9 mouse cellular contexts compared by ENCODE assay signal in genomic region chr2:158733914-158734313, GRCm38 (mm10). TPM values are rescaled to one million over a fixed set of nuclear protein-coding genes. Genes with fewer than 3 reads are reported as not detected.
DNase-seq lines count a peak whose midpoint lies in the region; ATAC-seq and TF ChIP-seq lines count a peak whose summit lies in the region.
"Had no signal": no experiment of that assay in that cellular context is flagged by ENCODE, and none has a peak within 500 bp of the region (broad histone marks: within the 10 kb centered on the region; RNA-seq: fewer than 3 reads in every experiment).

No protein-coding gene starts in this region.

- WGBS in heart, postnatal 0 days: 62% methylated on average over 6 of the region's 6 CpGs

- no peak overlapping the region for H3K4me2 ChIP-seq in heart, postnatal 0 days (ENCODE audit: low read depth, low read length)

- no peaks in the 10 kb centered on the region for H3K9me3 ChIP-seq in heart, postnatal 0 days (replicated peaks; ENCODE audit: control insufficient read depth, low read length)

- TF ChIP-seq EP300 in heart, postnatal 0 days (IDR thresholded peaks at IDR 0.05; ENCODE audit: low read depth): no peak

- no peaks in the 10 kb centered on the region for H3K36me3 ChIP-seq in heart, postnatal 0 days (replicated peaks; ENCODE audit: control insufficient read depth, insufficient read depth, low read length)

- peak overlapping the region; percentile 81 for H3K27ac ChIP-seq in left cerebral cortex, adult 2 months
- peak overlapping the region; percentile 53 for H3K27ac ChIP-seq in heart, postnatal 0 days (ENCODE audit: low read depth)

- H3K27me3 ChIP-seq in heart, postnatal 0 days (ENCODE audit: control insufficient read depth, insufficient read depth, low read length): no peaks in the 10 kb centered on the region

- H3K4me1 ChIP-seq in heart, postnatal 0 days (ENCODE audit: control insufficient read depth, insufficient read depth): 0 out of 2 replicates have a peak, but pooled peaks cover 4% of the 10 kb centered on the region

- no peak overlapping the region for H3K4me3 ChIP-seq in left cerebral cortex, adult 2 months
- H3K4me3 ChIP-seq in heart, postnatal 0 days (ENCODE audit: low read depth, low read length): no peak overlapping the region
- H3K4me3 ChIP-seq: myocyte had no signal

- no peak overlapping the region; the same call in 1 of the 2 replicates for H3K9ac ChIP-seq in heart, postnatal 0 days (replicated peaks; ENCODE audit: low read depth, low read length)

- no peak for DNase-seq in left cerebral cortex, adult 2 months (ENCODE audit: extremely low spot score in 1 of 2, low spot score in 2 of 2)
- no peak for DNase-seq in left cerebral cortex, adult 8-10 months (ENCODE audit: low spot score in 2 of 2)
- DNase-seq in heart, postnatal 0 days (ENCODE audit: low spot score): no peak
- peak; percentile 33 to 46 for DNase-seq in lung, postnatal 4 days
- peak; percentile 80 for DNase-seq in thymus, postnatal 14 days
- no peak for DNase-seq in cerebellum, postnatal 36 days
- no peak for DNase-seq in left cerebral cortex, adult 11 months (ENCODE audit: low spot score)
- no peak for DNase-seq in right cerebral cortex, postnatal 10 days (ENCODE audit: low spot score in 2 of 2)

- no peak for TF ChIP-seq CTCF in left cerebral cortex, adult 2 months (IDR thresholded peaks at IDR 0.05)
- TF ChIP-seq CTCF in heart, postnatal 0 days (IDR thresholded peaks at IDR 0.05; ENCODE audit: low read depth): no peak

- intact Hi-C loops in left cerebral cortex, adult 2 months (cut with DNase I): loop anchor here (2.0 kb wide), 1 partner anchor 45 kb away; no protein-coding TSS in a partner anchor

- ATAC-seq in heart, postnatal 0 days (ENCODE audit: insufficient read depth, low read depth): 0 out of 2 replicates have a peak, but pooled peaks have one; percentile 11

RNA-seq across cellular contexts. Expression of gene Fam83d, which starts 34.0 kb away (rescaled TPM):
- total RNA-seq in left cerebral cortex, adult 2 months (2021): 1 to 10 TPM; 1.2 to 1.6 TPM
- total RNA-seq in left cerebral cortex, adult 8-10 months (2022): 1 to 10 TPM; 1.2 to 2.5 (median 1.3) TPM
- total RNA-seq in heart, postnatal 0 days (2014; rRNA removed; ENCODE audit: low replicate concordance): 37.7 and 75.5 TPM in 2 replicates
- 18.6 and 19.3 TPM in 2 replicates for polyA plus RNA-seq in heart, postnatal 0 days (2015; fragmentation: Nextera tagmentation; extraction: Ambion mirVana)

Comparison
In these comparisons a context has a peak if more than half of its experiments do, and no peak if none do; other contexts are left out.
1. DNase-seq: peak in lung, postnatal 4 days (2 of 2) and thymus, postnatal 14 days (single experiment); none in left cerebral cortex, adult 2 months (0 of 2), left cerebral cortex, adult 8-10 months (0 of 2), heart, postnatal 0 days (single experiment), cerebellum, postnatal 36 days (0 of 2), left cerebral cortex, adult 11 months (single experiment) and right cerebral cortex, postnatal 10 days (0 of 2).
2. RNA of gene Fam83d, which starts 34.0 kb away (total RNA-seq): 37.7 to 75.5 TPM in heart, postnatal 0 days; 1.2 to 1.6 TPM in left cerebral cortex, adult 2 months and 1.2 to 2.5 TPM in left cerebral cortex, adult 8-10 months; every median in the first group is over 10 times any median in the second.